Mouse (Mus musculus) lung, embryonic 16.5 days (tissue): ENCODE data around the gene Ext2. TPM values are rescaled to one million over a fixed set of nuclear protein-coding genes. Genes with fewer than 3 reads are reported as not detected.

ENCODE experiments used
- ATAC-seq: fragments of 200-750 bp; cut with Nextera tagmentation; 2 replicates; pipeline ENCODE4 v1.8.0; 2017; ENCODE audit warnings: low read depth, mild to moderate bottlenecking, moderate library complexity
- H3K27ac ChIP-seq: fragments of 300-500 bp; sonication (generic); 2 replicates; pipeline ENCODE4 v1.5.1; 2014; ENCODE audit warnings: mild to moderate bottlenecking, control low read depth, low read length
- H3K27me3 ChIP-seq: fragments of 300-500 bp; sonication (generic); 2 replicates; pipeline ENCODE4 v1.6.1; 2014; ENCODE audit warnings: low read depth, low read length, mixed read lengths; ENCODE audit not compliant: control insufficient read depth, insufficient read depth
- H3K36me3 ChIP-seq: fragments of 300-500 bp; sonication (generic); 2 replicates; pipeline ENCODE4 v1.6.1; 2014; ENCODE audit warnings: low read length; ENCODE audit not compliant: control insufficient read depth, insufficient read depth
- H3K4me1 ChIP-seq: fragments of 300-500 bp; sonication (generic); replicated peaks from 2 replicates; pipeline ENCODE4 v1.6.1; 2014; ENCODE audit warnings: low read length, mixed read lengths; ENCODE audit not compliant: control insufficient read depth, insufficient read depth
- H3K4me2 ChIP-seq: fragments of 300-500 bp; sonication (generic); 2 replicates; pipeline ENCODE4 v1.6.1; 2014; ENCODE audit warnings: low read depth, low read length, control low read depth
- H3K4me3 ChIP-seq: fragments of 300-500 bp; sonication (generic); 2 replicates; pipeline ENCODE4 v1.5.1; 2014; ENCODE audit warnings: mild to moderate bottlenecking, low read length, control low read depth
- H3K9ac ChIP-seq: fragments of 300-500 bp; sonication (generic); 2 replicates; pipeline ENCODE4 v1.6.1; 2014; ENCODE audit warnings: low read length, control low read depth
- H3K9me3 ChIP-seq: fragments of 300-500 bp; sonication (generic); 2 replicates; pipeline ENCODE4 v1.6.1; 2016; ENCODE audit warnings: low read length; ENCODE audit not compliant: control insufficient read depth
- WGBS: fragments of 180-500 bp; shearing (Covaris S2); extraction: QIAGEN DNeasy Blood & Tissue Kit; methylation state at CpG from one replicate; pipeline ENCODE4 v1.1.7; 2014; 5-methylcytosine and 5-hydroxymethylcytosine counted together
- polyA plus RNA-seq: library from polyadenylated mRNA; unstranded; fragments of >200 nt; fragmentation: Nextera tagmentation; extraction: Ambion mirVana; gene quantifications from 2 replicates; pipeline ENCODE4 v1.2.1, GENCODE M21; 2015

The Ext2 gene
- polyA plus RNA-seq, 1 experiment from 2014 or later: 128 TPM

DNA sequence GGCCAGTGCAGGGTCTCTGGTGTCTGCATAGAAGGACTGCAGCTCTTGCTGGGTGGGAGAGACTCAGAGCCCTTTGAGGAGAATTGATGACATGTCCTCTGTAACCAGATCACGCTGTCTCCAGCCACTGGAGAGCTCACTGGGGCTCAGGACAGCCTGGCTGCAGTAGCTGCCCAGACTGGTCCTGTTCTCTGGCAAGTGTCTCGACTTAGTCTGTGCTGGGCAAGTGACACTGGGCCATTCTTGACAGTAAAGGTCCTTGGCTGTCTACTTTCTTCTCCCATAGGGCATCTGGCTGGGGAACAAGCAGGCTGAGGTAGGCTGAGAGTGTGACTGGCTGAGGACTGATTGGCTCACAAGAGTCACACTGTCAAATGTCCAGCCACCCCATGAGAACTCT is 123.0 kb downstream of the Ext2 start:
- Histone ChIP-seq H3K9me3 (no peaks in the 10 kb centered on the region), H3K9ac (no peak overlapping the region)

DNA sequence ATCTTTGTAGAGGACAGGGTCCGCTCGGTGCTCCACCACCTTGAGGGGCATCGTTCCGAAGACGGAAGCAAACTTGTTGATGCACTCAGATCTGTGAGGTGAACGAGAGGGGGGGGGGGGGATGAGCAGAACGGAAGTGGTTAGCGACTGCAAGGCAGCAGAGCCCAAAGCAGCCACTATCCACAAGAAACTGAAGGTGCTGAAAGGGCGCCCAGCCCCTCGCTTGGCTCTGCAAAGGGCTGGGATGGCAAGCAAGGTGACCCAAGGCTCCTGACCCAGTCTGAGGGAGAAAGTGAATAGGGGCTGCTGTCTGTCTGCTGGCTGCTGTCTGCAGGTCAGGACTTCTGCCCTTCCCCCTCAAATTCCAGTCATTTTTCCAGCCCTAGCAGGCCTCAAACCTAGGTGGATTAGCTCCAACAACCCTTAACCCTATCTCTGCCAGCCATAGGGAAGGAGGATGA is 126.2 kb downstream of the Ext2 start:
- Histone ChIP-seq H3K4me2 (peak overlapping the region; percentile 31; the same call in 1 of the 2 replicates), H3K27ac (no peak overlapping the region), H3K27me3 (no peaks in the 10 kb centered on the region), H3K4me3 (no peak overlapping the region), H3K9ac (no peak overlapping the region), H3K4me1 (peaks cover 14% of the 10 kb centered on the region), H3K36me3 (peaks cover 7% of the 10 kb centered on the region), H3K9me3 (no peaks in the 10 kb centered on the region)
- 31% methylated on average over 8 of the region's 10 CpGs for WGBS
- peak; percentile 64 for ATAC-seq

More for the DNA sequence above, 123.0 kb downstream of the Ext2 start:
- peaks cover 9% of the 10 kb centered on the region for H3K36me3 ChIP-seq
- no peak for ATAC-seq
- H3K27ac ChIP-seq: no peak overlapping the region
- no peak overlapping the region for H3K4me2 ChIP-seq
- H3K27me3 ChIP-seq: no peaks in the 10 kb centered on the region
- H3K4me3 ChIP-seq: no peak overlapping the region
- WGBS: 70% methylated on average over 2 of the region's 2 CpGs
- peaks cover 14% of the 10 kb centered on the region for H3K4me1 ChIP-seq

DNA sequence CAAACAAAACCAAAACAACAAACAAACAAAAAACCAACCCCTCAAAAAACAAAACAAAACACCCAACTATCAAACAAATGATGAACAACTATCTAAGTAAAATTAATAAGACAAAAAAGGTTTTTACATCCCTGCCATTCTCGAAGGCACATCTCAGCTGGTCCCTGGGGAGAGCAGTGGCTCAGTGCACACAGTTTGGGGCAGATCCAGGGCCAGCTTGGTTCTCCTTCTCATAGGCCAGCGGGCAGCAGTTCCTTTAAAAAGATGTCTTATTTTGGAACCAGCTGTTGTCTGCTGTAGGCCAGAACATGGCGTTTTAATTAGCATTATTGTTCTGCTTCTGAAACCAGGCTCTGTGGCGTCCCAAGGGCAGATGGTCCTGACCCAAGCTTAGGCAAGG is 129.3 kb downstream of the Ext2 start:
- Histone ChIP-seq H3K4me3 (no peak overlapping the region), H3K9ac (no peak overlapping the region), H3K4me1 (peaks cover 14% of the 10 kb centered on the region), H3K27me3 (no peaks in the 10 kb centered on the region), H3K36me3 (peaks cover 2% of the 10 kb centered on the region; the same call in 1 of the 2 replicates), H3K4me2 (no peak overlapping the region), H3K27ac (no peak overlapping the region), H3K9me3 (no peaks in the 10 kb centered on the region)
- ATAC-seq: no peak
- 83% methylated on average over 4 of the region's 4 CpGs for WGBS

DNA sequence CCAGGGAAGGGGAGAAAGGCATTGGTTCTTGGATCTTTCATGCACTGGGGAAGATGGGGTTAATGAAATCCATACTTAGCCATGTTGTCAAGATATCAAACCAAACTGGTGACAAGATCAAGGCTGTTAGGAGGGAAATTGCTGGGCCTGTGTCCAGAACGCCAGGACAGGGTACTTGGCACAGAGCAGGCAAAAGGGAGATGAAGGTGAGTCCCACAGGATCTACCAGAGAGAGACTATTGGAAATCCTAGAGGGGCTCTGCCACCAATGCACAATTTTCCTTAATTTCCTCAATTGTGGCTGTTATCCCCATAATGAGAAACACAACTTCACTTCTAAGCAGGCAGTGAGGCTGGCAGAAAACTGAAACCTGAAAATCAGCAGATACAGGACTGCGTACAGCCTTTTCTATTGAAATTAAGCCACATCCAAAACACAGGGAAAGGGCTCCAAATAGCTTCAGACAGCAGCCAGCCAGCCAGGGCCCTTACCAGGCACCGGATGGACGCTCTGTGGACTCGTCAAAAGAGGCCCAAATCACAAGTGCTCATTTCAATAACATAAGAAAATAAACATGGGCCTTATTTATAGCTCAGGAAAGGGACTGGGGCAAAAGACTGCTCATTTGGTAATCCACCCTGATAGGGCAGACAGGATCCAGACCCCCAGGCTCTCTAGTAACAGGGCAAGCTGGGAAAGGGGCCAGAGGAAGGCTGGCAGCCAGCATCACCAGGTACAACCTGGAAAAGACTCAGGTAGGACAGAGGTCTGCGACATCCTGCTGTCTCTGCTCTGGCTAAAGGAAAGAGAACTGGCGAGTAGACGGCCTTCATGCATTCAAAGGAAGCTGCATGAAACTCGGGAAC is 132.1 kb downstream of the Ext2 start:
- H3K27ac ChIP-seq: no peak overlapping the region
- no peak overlapping the region for H3K4me3 ChIP-seq
- no peak overlapping the region for H3K9ac ChIP-seq
- H3K4me1 ChIP-seq: no peaks in the 10 kb centered on the region; the same call in 1 of the 2 replicates
- no peaks in the 10 kb centered on the region for H3K9me3 ChIP-seq
- H3K36me3 ChIP-seq: peaks cover 2% of the 10 kb centered on the region; the same call in 1 of the 2 replicates
- no peak overlapping the region for H3K4me2 ChIP-seq
- WGBS: 60% methylated on average over 9 of the region's 9 CpGs
- ATAC-seq: no peak
- H3K27me3 ChIP-seq: no peaks in the 10 kb centered on the region

DNA sequence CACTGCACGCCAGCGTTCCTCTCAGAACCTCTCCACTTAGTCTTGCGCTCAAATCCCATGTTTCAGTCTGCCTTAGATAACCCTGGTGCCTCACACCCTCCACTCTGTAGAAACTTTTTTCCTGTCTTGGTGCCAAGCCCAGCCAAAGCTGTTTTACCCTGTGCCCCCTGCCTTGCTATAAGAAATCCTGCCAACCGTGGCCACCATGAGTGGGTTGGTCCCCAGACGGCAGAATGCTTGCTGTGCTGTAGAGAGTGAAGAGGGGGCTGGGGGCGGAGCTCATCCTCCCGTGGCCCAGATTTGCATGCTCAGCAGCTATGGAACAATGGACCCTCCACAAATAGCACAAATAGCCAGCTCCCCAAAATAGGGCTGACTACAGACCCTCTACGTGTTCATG is 138.7 kb downstream of the Ext2 start:
- H3K27me3 ChIP-seq: no peaks in the 10 kb centered on the region
- H3K36me3 ChIP-seq: no peaks in the 10 kb centered on the region
- H3K27ac ChIP-seq: no peak overlapping the region
- no peak overlapping the region for H3K4me3 ChIP-seq
- no peak overlapping the region for H3K4me2 ChIP-seq
- 61% methylated on average over 8 of the region's 8 CpGs for WGBS
- H3K4me1 ChIP-seq: no peaks in the 10 kb centered on the region
- H3K9me3 ChIP-seq: no peaks in the 10 kb centered on the region
- no peak overlapping the region for H3K9ac ChIP-seq
- no peak for ATAC-seq

DNA sequence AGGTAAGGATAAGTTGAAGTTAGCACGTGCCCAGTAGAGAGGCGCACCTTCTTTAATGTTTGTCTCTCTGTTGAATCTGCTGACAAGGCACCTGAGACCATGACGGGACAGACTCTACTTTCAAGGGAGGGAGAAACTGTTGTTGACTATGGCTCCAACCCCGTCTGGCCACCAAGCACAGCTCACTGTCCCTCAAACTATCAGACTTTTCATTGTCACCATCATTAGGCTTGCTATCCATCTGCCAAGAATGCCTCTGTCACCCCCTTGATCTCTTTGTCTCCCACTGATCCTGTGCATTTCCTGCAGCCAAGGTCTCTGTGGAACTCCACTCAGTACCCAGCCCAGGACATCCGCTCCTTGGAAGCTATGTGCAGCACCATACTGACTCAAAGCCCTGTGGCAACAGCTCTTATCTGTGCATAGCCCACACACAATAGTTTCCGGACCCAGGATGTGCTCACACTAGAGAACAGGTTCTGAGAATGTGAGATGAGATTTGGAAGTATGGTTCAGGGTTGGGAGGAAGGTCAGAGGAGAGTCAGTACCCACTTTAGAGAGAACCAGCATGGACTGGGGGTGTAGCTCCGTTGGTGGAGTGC is 139.7 kb downstream of the Ext2 start:
- no peak overlapping the region for H3K27ac ChIP-seq
- no peaks in the 10 kb centered on the region for H3K27me3 ChIP-seq
- H3K36me3 ChIP-seq: no peaks in the 10 kb centered on the region
- H3K4me1 ChIP-seq: no peaks in the 10 kb centered on the region
- H3K4me2 ChIP-seq: no peak overlapping the region
- no peak for ATAC-seq
- no peak overlapping the region for H3K9ac ChIP-seq
- H3K9me3 ChIP-seq: no peaks in the 10 kb centered on the region
- WGBS: 69% methylated on average over 7 of the region's 7 CpGs
- H3K4me3 ChIP-seq: no peak overlapping the region

DNA sequence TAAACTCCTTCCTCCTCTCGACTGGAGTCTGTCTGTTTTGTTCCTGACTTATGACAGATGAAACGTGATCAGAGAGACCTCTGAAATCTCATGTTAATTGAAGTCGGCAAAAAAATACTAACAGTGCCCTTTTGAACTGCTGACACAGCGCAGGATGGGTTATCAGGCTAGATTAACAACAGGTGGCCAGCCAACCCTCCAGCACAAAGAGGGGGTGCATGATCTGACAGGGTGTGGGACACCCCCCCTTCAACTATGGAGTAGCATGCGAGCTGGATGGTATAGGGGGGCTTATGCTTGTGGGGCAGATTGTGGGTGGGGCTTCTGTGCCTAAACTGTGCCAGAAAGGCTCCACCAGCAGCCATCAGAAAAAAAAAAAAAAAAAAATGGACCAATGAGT is 141.0 kb downstream of the Ext2 start:
- WGBS: 34% methylated on average over 5 of the region's 5 CpGs
- Histone ChIP-seq H3K4me2 (no peak overlapping the region), H3K9ac (no peak overlapping the region), H3K27me3 (no peaks in the 10 kb centered on the region), H3K9me3 (no peaks in the 10 kb centered on the region), H3K36me3 (no peaks in the 10 kb centered on the region), H3K4me3 (no peak overlapping the region), H3K27ac (no peak overlapping the region), H3K4me1 (no peaks in the 10 kb centered on the region)
- ATAC-seq: no peak

DNA sequence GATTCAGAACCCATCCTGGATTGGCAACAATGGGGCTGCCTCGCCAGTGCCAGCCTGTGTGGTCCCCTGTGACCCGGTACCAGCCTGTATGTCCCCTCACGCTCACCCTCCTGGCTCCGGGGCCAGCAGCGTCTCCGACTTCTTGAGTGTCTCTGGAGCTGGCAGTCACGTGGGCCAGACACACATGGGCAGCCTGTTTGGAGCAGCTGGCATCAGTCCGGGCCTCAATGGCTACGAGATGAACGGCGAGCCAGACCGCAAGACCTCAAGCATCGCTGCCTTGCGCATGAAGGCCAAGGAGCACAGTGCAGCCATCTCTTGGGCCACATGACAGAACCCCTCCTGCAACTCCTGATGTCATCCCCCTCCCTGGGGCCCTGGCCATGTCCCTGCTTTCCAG is 145.1 kb downstream of the Ext2 start:
- Histone ChIP-seq H3K4me3 (no peak overlapping the region), H3K4me2 (no peak overlapping the region), H3K27me3 (no peaks in the 10 kb centered on the region), H3K27ac (no peak overlapping the region), H3K9me3 (no peaks in the 10 kb centered on the region), H3K36me3 (no peaks in the 10 kb centered on the region), H3K4me1 (no peaks in the 10 kb centered on the region), H3K9ac (no peak overlapping the region)
- WGBS: 90% methylated on average over 14 of the region's 14 CpGs
- ATAC-seq: no peak

DNA sequence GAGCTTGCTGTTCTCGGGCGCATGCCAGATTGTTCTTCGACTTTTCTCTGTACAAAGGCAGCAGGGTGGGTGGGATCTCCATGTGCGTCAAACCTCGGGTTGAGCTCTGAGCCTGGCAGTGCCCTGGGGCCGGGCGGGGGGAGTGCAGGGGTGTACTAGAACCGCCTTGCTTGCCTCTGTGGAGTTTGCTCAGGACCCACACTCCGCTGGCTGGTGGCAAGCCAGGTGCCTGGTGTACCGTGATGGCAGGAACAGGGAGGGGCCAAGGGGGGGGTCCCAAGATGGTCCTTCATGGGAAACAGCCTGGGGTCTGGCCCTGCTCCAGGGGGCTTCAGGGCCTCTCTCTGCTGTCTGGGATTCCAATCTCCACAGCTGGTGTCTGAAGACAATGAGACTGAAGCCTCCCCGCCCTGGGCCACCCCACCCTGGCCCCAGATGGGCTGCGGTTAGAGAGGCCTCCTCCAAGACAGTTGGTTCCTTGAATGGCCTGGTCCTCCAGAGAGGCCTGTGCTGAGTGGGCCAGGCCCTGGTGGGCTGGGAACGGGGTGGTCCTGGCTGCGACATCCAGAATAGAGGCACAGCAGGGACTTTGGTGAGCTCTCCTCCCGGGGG is 150.7 kb downstream of the Ext2 start:
- Histone ChIP-seq H3K27ac (no peak overlapping the region), H3K9me3 (no peaks in the 10 kb centered on the region), H3K4me3 (no peak overlapping the region), H3K27me3 (no peaks in the 10 kb centered on the region), H3K4me1 (no peaks in the 10 kb centered on the region), H3K36me3 (no peaks in the 10 kb centered on the region), H3K9ac (no peak overlapping the region), H3K4me2 (no peak overlapping the region)
- no peak for ATAC-seq
- 71% methylated on average over 15 of the region's 15 CpGs for WGBS
